Mouse (Mus musculus) megakaryocyte, embryonic 14.5 days (primary cell): ENCODE measurements around the gene Tmem45a.

Experiments
- FLI1 ChIP-seq: IDR thresholded peaks from 2 replicates; pipeline ENCODE4 v1.6.1; 2012; ENCODE audit warnings: low read length, inconsistent platforms, mixed read lengths
- GATA1 ChIP-seq: IDR thresholded peaks from 3 replicates; pipeline ENCODE4 v1.6.1; 2012; ENCODE audit warnings: mixed read lengths, low read length, inconsistent platforms, borderline replicate concordance

DNA sequence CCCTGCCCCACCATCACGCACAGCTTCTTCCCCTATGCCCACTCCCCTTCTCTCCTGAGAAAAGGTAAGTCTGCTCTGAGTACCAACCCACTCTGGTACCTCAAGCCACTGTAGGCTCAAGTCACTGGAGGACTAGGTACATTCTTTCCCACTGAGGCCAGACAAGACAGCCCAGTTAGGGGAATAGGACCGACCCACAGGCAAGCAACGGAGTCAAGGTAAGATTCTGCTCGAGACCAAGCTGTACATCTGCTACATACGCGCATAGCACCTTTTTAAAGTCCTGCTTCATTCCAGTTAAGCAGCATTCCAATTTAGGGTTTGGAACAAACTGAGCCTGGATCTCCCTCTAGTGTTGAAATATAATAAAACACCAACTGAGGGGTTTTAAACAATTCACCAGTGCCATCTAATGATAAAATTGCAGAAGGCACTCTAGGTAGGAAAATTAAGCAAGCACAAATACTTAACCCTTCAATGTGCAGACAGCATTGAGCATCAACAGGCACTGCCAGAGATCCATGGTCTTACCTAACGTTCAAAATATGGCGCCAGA lies 34.2 kb upstream of the Tmem45a start:
- TF ChIP-seq GATA1 (no peak), FLI1 (no peak)
